Mouse (Mus musculus): ENCODE results near the gene Nsf.

Gene Nsf

GRCm38 (mm10) chr11:103773387-103774227 lies 180.2 kb downstream of the Nsf start, which contains the start of gene Wnt3:
Gene Wnt3, plus strand, starts transcription at chr11:103774150.
- no peak for DNase-seq (ENCODE audit: low spot score in 2 of 2)

GRCm38 (mm10) chr11:103772505-103773386 lies 181.1 kb downstream of the Nsf start:
- DNase-seq (ENCODE audit: low spot score in 2 of 2) = no peak
